Mouse (Mus musculus): ENCODE data around the gene Tm2d3.

GRCm38 (mm10) chr7:65678050-65678449 is 12.9 kb upstream of the Tm2d3 start:
- TF ChIP-seq POLR2A (IDR thresholded peaks at IDR 0.05; ENCODE audit: insufficient read depth, low read depth, low read length) (no peak), CTCF (IDR thresholded peaks at IDR 0.05) (no peak)

Data from heart, adult 2 months (tissue).